Mouse (Mus musculus) bone marrow, adult 2 months (tissue): ENCODE data around the gene Hist1h1d.

Source experiments
- CTCF ChIP-seq: fragments of 200-500 bp; IDR thresholded peaks from 2 replicates; pipeline ENCODE4 v1.5.1; 2011; ENCODE audit warnings: low read length, control low read depth; ENCODE audit not compliant: control insufficient read depth, insufficient read depth
- POLR2A ChIP-seq: fragments of 200-500 bp; IDR thresholded peaks from 2 replicates; pipeline ENCODE4 v1.6.1; 2011; ENCODE audit warnings: low read depth, mild to moderate bottlenecking, control low read depth, low read length, borderline replicate concordance; ENCODE audit not compliant: control insufficient read depth

DNA sequence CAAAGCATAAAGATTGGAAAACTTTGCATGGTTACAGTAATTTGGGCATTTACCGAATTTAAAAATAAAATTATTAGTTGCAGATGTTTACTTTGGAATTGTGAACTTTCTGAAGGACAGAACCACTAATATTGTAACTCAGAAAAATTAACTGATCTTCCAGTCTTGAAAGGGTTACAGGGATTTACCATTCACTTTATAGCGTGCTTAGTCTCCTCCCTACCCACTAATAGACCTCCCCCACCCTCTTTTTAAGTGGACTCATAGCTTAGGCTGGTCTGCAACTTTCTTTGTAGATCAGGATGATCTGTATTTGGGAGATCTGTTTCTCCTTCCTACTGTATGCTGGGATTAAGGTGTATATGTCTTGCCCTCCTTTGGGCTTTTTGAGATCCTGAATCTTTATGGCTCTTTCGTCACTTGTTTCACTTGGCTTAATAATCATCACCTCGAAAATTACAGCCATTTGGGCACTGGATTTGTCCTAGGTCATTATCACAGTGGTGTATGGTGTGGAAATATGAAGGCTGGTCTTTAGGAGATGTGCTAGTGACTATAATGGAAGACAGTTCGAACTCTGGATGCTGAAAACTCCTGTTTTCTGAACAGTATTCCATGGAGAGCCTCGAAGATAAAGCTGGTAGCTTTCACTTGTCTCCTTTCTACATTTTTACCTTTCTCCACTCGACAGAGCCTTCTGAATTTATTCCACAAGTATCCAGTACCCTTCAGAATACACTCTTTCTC, 16.8 kb upstream of the Hist1h1d start:
- TF ChIP-seq CTCF (no peak), POLR2A (no peak)
